25 mouse cellular contexts compared by ENCODE assay signal in genomic region chr10:70220971-70221370, GRCm38 (mm10). TPM values are rescaled to one million over a fixed set of nuclear protein-coding genes. Genes with fewer than 3 reads are reported as not detected.
A peak's percentile ranks its signal among the peaks of the same experiment; 100 is the strongest.
DNase-seq lines count a peak whose midpoint lies in the region; ATAC-seq and TF ChIP-seq lines count a peak whose summit lies in the region.
"Had no signal": no experiment of that assay in that cellular context is flagged by ENCODE, and none has a peak within 500 bp of the region (broad histone marks: within the 10 kb centered on the region; RNA-seq: fewer than 3 reads in every experiment).

No protein-coding gene starts in this region.

- WGBS in kidney, adult 2 months: 35% methylated on average over 5 of the region's 5 CpGs
- WGBS in kidney, embryonic 15.5 days: 55% methylated on average over 5 of the region's 5 CpGs

- no peaks in the 10 kb centered on the region for H3K27me3 ChIP-seq in kidney, adult 2 months (replicated peaks; ENCODE audit: control insufficient read depth, insufficient read depth, low read length)
- no peaks in the 10 kb centered on the region for H3K27me3 ChIP-seq in kidney, embryonic 15.5 days
- H3K27me3 ChIP-seq: forebrain, embryonic 13.5 days; hindbrain, embryonic 13.5 days had no signal

- H3K4me3 ChIP-seq in kidney, adult 2 months (ENCODE audit: insufficient read depth, low read depth, low read length): no peak overlapping the region
- no peak overlapping the region for H3K4me3 ChIP-seq in kidney, embryonic 15.5 days (replicated peaks)
- H3K4me3 ChIP-seq: forebrain, embryonic 10.5 days; forebrain, embryonic 13.5 days; hindbrain, embryonic 10.5 days; hindbrain, embryonic 13.5 days had no signal

- no peak for ATAC-seq in kidney, embryonic 15.5 days (replicated peaks; ENCODE audit: low FRiP score)
- no peak for ATAC-seq in megakaryocyte-erythroid progenitor cell, adult 5-6 weeks (replicated peaks; ENCODE audit: low FRiP score, low TSS enrichment, poor library complexity, severe bottlenecking)
- ATAC-seq: forebrain, embryonic 13.5 days; forebrain, embryonic 16.5 days; Patski had no signal

- no peak overlapping the region for H3K9ac ChIP-seq in kidney, embryonic 15.5 days
- H3K9ac ChIP-seq: forebrain, embryonic 13.5 days; hindbrain, embryonic 13.5 days had no signal

- H3K27ac ChIP-seq in kidney, adult 2 months (ENCODE audit: insufficient read depth, low read depth, low read length): peak overlapping the region; percentile 95
- H3K27ac ChIP-seq in kidney, embryonic 15.5 days: no peak overlapping the region
- H3K27ac ChIP-seq: forebrain, embryonic 10.5 days; forebrain, embryonic 13.5 days; hindbrain, embryonic 10.5 days; hindbrain, embryonic 13.5 days had no signal

- DNase-seq in heart, adult 11 months: peak; percentile 15
- DNase-seq in heart, postnatal 14 days: no peak
- peak; percentile 90 for DNase-seq in kidney, adult 2 months
- peak; percentile 63 for DNase-seq in kidney, postnatal 14 days
- no peak for DNase-seq in liver
- DNase-seq: adrenal gland, postnatal 10 days; adrenal gland, postnatal 36 days; cerebellum, adult 18-20 months; cerebellum, adult 9-10 months; cerebellum, postnatal 14 days; gastrocnemius, postnatal 10 days; gastrocnemius, postnatal 36 days; heart, postnatal 36 days had no signal

- H3K4me1 ChIP-seq in kidney, adult 2 months (ENCODE audit: control insufficient read depth, insufficient read depth, low read length): peaks cover 27% of the 10 kb centered on the region
- 0 out of 2 replicates have a peak, but pooled peaks cover 2% of the 10 kb centered on the region for H3K4me1 ChIP-seq in kidney, embryonic 15.5 days
- H3K4me1 ChIP-seq: forebrain, embryonic 13.5 days; hindbrain, embryonic 13.5 days had no signal

- no peaks in the 10 kb centered on the region for H3K9me3 ChIP-seq in kidney, embryonic 15.5 days (replicated peaks)
- H3K9me3 ChIP-seq: forebrain, embryonic 10.5 days; forebrain, embryonic 13.5 days; hindbrain, embryonic 10.5 days; hindbrain, embryonic 13.5 days had no signal

- no peak for TF ChIP-seq POLR2A in kidney, adult 2 months (IDR thresholded peaks at IDR 0.05; ENCODE audit: low read depth, low read length)

- intact Hi-C loops in heart, postnatal 14 days (cut with DNase I): no loop called here

- TF ChIP-seq CTCF in kidney, adult 2 months (conservative IDR thresholded peaks at IDR 0.05; ENCODE audit: insufficient read depth, insufficient read length, low read depth, low read length): no peak

- no peaks in the 10 kb centered on the region for H3K36me3 ChIP-seq in kidney, adult 2 months (ENCODE audit: control insufficient read depth, insufficient read depth, low read length)
- no peaks in the 10 kb centered on the region for H3K36me3 ChIP-seq in kidney, embryonic 15.5 days
- H3K36me3 ChIP-seq: forebrain, embryonic 10.5 days; hindbrain, embryonic 10.5 days; hindbrain, embryonic 13.5 days had no signal

- no peak overlapping the region for H3K4me2 ChIP-seq in kidney, embryonic 15.5 days
- H3K4me2 ChIP-seq: forebrain, embryonic 13.5 days; heart, embryonic 11.5 days; hindbrain, embryonic 13.5 days had no signal

RNA-seq across cellular contexts. Expression of gene Mrln, which starts 16.5 kb away (rescaled TPM):
- total RNA-seq in heart, postnatal 14 days (2021): 1 to 10 TPM in 1 of 2 experiments, under 1 TPM in 1; 0.98 to 3.1 TPM
- 1.0 and 2.5 TPM in 2 replicates for polyA plus RNA-seq in kidney, adult 2 months (2012; rRNA removed)
- polyA plus RNA-seq in kidney, embryonic 15.5 days (2015; fragmentation: Nextera tagmentation; extraction: Ambion mirVana): 7.2 and 8.0 TPM in 2 replicates
- not detected in 2 replicates for total RNA-seq in megakaryocyte-erythroid progenitor cell, adult 5-6 weeks (2014; fragmentation: Nextera tagmentation)
- not detected in 2 replicates for total RNA-seq in megakaryocyte-erythroid progenitor cell, adult 5-6 weeks (2017)
- total RNA-seq: adrenal gland, postnatal 36 days; ES-E14; granulocyte monocyte progenitor cell, adult 5-6 weeks had no signal
- polyA plus RNA-seq: forebrain, embryonic 13.5 days; forebrain, embryonic 16.5 days; heart, postnatal 0 days; Patski had no signal

RNA-seq across cellular contexts. Expression of gene Slc16a9, which starts 23.9 kb away (rescaled TPM):
- 1 to 10 TPM; 3.0 to 3.5 TPM for total RNA-seq in heart, postnatal 14 days (2021)
- polyA plus RNA-seq in kidney, adult 2 months (2012; rRNA removed): 68.9 and 77.1 TPM in 2 replicates
- polyA plus RNA-seq in kidney, embryonic 15.5 days (2015; fragmentation: Nextera tagmentation; extraction: Ambion mirVana): 3.8 and 4.8 TPM in 2 replicates
- total RNA-seq in megakaryocyte-erythroid progenitor cell, adult 5-6 weeks (2014; fragmentation: Nextera tagmentation): not detected in 2 replicates
- total RNA-seq in megakaryocyte-erythroid progenitor cell, adult 5-6 weeks (2017): 0.30 TPM in 1 of 2 replicates, not detected in the other

Comparison
In these comparisons a context has a peak if more than half of its experiments do, and no peak if none do; other contexts are left out.
1. DNase-seq: peak in heart, adult 11 months (single experiment), kidney, adult 2 months (single experiment) and kidney, postnatal 14 days (single experiment); none in heart, postnatal 14 days (0 of 2) and liver (single experiment).